Mouse (Mus musculus) heart, adult 2 months (tissue): ENCODE results near the gene Gm43191.

ENCODE experiments used
- CTCF ChIP-seq: fragments of 200-600 bp; IDR thresholded peaks from 2 replicates; pipeline ENCODE4 v1.8.1; 2022; ENCODE audit warnings: antibody characterized with exemption, mild to moderate bottlenecking, moderate library complexity
- EP300 ChIP-seq: fragments of 200-500 bp; IDR thresholded peaks from 2 replicates; pipeline ENCODE4 v1.6.1; 2011; ENCODE audit warnings: low read depth, low read length, control low read depth; ENCODE audit not compliant: insufficient read depth
- POLR2A ChIP-seq: fragments of 200-500 bp; IDR thresholded peaks from 2 replicates; pipeline ENCODE4 v1.6.1; 2011; ENCODE audit warnings: mild to moderate bottlenecking, low read depth, low read length, control low read depth; ENCODE audit not compliant: insufficient read depth

GRCm38 (mm10) chr3:116640024-116640423, 41.0 kb downstream of the Gm43191 start:
- TF ChIP-seq CTCF = no peak
- no peak for TF ChIP-seq EP300
- TF ChIP-seq POLR2A = no peak
